Mouse (Mus musculus): ENCODE results near the gene Dnal4.
A peak's percentile ranks its signal among the peaks of the same experiment; 100 is the strongest.

Dnal4 gene

GRCm38 (mm10) chr15:79800701-79801100 lies 23.1 kb upstream of the Dnal4 start:
- DNase-seq (ENCODE audit: low spot score): no peak

- DNase-seq (ENCODE audit: low spot score): no peak
Measured at GRCm38 (mm10) chr15:79798591-79798990, 20.9 kb upstream of the Dnal4 start.

GRCm38 (mm10) chr15:79797680-79798079 lies 20.0 kb upstream of the Dnal4 start:
- DNase-seq (ENCODE audit: low spot score): no peak

GRCm38 (mm10) chr15:79797096-79797495 lies 19.4 kb upstream of the Dnal4 start:
- no peak for DNase-seq (ENCODE audit: low spot score)

DNA sequence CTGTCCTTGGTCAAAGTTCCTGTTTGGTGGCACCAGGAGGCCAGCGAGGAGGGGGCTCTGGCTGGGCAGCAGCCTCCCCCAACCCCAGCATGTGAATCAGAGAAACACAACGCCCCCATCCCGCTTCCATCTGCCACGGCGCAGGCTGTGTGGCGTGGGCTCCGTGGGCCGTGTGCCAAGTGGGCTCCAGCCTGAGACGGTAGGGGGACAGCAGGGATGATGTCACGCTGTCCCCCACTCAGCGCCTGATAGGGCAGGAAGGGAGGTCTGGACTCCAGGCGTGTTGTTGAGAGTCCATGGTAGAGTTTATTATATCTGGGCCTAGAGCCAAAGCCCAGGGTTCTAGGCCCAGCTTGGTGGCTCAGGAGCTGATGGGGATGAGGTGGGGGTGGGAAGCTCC lies 18.6 kb upstream of the Dnal4 start:
- no peak for DNase-seq (ENCODE audit: low spot score)

DNA sequence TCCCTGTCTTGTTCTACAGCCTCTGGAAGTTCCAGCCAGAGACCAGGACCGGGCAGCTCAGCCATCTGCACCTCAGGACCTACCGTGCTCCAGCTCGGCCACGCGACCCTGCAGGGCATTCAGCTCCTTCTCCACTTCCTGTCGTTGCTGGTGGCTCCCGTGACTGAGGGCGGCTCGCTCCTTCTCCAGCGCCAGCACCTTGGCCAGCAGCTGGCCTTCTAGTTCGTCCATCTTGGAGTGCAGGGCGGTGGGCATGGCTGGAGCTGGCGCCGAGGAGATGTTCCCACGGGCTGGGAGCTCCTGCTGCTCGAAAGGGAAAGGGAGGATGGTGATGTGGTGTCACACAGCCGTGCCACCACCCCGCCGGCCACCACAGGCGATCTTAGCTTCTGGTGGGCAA lies 16.5 kb upstream of the Dnal4 start:
- DNase-seq (ENCODE audit: low spot score): no peak

DNA sequence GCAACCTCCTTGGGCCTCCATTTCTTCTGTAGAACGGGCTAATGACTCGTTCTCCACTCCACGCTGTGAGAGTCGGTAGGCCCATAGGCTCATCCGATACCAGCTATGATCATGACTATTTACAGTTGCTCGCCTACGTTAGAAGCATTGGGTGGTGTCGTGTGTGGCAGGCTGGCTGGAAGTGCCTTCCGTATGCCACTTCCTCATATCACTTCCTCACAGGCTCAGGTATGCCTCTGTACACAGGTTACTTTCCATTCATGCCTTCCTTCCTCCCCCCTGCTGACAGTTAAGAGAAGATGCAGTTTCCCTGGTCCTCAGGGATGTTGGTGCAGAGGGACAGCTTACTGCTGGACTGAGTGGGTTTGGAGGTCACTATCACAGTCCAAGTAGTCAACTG lies 15.4 kb upstream of the Dnal4 start:
- no peak for DNase-seq (ENCODE audit: low spot score)

- no peak for DNase-seq (ENCODE audit: low spot score)
Measured at GRCm38 (mm10) chr15:79792455-79792854, 14.8 kb upstream of the Dnal4 start.

DNA sequence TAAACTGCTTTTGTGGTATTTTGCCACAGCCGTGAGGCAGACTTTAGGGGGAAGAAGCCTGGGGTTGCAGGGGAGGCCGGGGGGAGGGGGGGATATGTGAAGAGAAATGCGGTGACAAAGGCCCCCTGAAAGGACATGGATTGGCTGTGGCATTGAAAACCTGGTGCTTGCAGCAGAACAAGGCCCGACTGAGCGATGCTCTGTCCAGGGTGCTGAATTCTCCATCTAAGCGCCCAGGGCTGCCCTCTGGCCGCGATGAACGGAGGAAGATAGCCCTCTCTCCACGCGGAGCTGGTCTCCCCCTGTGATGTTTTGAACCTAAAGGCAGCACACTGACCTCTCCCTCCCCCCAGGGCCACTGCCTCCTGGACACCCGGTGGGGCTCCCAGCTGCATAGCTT lies 13.9 kb upstream of the Dnal4 start:
- no peak for DNase-seq (ENCODE audit: low spot score)

GRCm38 (mm10) chr15:79790905-79791304 lies 13.3 kb upstream of the Dnal4 start:
- no peak for DNase-seq (ENCODE audit: low spot score)

DNA sequence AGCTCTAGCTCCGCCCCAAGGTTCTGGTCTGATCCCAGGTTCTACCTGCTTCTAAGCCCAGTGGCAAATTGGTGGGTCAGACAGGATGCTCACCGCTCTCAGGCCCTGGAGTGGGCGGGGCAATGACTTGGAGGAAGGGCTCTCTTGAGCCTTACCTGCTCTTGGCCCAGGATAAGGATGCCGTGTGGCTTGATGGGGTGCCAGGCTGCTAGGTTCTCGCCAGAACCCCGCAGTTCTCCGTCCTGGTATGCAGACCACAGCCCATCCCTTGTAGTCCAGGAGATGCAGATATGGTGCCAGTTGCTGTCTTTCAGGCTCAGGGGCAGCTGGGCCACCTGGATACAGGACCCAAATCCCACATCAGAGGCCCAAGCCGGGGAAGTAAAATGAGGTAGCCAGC lies 12.5 kb upstream of the Dnal4 start:
- no peak for DNase-seq (ENCODE audit: low spot score)

- no peak for DNase-seq (ENCODE audit: low spot score)
Measured at GRCm38 (mm10) chr15:79787815-79788214, 10.2 kb upstream of the Dnal4 start.

DNA sequence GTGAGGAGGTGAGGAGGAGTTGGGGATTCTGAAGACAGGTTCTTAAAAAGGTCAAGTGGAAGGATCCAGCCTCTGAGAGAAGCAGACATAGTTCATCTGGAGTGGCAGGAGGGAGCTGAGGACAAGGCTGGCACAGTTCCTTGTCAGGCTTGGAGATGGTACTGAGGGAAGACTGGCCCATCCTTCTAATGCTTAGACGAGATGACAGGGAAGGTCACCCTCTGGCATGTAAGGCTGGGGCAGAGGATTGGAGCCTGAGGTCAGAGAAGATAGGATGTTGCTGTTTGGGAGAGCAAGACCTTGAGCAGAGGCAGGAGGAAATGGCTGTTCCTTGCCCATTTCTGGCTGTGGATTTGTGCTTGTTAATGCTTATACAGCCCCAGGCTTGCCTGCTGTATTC lies 7.4 kb upstream of the Dnal4 start:
- DNase-seq (ENCODE audit: low spot score): no peak

GRCm38 (mm10) chr15:79775662-79776061 lies 2.0 kb downstream of the Dnal4 start:
- DNase-seq (ENCODE audit: low spot score): no peak

DNA sequence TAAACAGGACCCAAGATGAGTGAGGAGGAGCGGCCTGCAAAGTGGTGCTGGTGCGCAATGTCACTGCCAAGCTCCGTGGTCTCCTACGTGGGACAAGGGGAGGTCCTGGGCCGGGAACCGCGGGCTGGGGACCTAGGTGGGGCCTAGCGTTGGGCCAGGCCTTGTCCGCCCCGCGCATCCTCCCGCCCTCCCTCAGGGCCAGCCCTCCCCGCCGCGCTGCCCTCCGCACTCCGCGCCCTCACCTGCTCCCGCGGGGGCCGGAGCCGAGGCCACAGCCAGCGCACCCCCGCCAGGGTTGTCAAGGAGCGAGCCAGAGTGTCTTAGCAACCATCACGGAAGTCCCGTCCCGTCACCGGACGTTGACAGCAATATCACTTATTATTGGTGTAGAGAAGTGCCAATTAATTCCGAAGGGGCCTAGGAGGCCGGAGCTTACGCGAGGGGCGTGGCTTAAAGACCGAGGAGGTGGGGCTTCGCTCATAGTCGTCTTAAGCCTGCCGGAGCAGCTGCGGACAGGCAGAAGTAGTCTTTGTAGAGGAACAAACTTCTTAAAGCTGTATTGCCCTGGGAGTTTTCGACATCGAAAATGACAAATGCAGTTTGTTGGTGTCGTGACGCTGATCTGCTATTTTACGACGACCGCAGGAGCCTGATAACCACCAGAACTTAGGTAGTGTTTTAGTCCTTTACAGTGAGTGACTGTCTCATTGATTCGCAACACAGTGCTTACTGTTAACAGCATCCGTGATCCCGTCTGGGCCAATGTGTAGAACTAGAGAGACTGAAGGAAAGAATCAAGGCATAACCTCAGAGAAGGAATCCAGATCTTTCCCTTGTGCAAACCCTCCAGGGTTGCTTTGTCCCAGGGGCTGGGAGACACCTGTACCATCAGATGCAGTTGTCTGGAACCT lies 3.3 kb downstream of the Dnal4 start:
- peak; percentile 100 for DNase-seq (ENCODE audit: low spot score)

DNA sequence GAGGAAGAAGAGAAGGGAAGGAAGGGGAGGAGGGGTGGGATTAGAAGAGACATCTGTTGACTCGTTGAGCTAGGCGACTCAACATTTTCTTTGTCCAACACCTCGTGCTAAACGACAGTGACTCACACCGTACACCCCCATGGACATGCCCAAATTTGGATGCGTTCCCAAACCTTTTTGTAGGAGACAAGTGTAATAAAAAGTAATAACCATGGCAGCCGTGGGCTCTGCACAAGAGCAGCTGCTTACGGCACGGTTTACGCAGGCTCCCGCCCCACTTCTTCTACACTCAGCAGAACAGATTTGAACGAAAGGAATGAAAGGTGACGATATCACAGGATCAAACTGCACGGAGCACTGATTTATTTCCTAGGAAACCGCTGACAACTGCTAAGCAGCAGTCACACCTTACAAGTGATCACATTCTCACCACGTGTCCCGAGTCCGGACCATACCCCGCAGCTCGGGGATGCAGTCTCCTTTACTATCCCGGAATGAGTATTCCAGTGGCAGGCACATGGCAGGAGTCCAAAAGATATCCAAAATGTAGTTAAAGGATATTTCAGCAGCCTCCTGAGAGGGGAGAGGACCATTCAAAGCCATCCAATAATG lies 6.9 kb downstream of the Dnal4 start:
- DNase-seq (ENCODE audit: low spot score): peak; percentile 85

DNA sequence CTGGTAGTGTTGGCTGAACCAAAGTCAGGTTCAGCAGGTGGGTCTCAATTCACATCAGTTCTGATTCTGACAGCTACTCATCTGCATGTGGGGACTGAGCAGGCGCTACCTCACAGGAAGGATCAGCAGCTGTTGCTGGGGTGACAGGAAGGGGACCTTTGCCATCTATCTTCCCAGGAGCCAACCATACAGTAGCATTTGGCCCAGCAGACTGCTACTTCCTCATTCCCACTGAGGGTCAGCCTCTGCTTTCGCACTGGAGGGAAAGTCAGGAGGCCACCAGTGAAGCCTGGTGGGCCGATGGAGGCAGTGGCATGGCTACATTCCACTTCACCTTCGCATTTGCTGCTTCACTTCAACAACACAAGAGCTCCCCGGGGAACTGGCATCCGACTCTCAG lies 9.3 kb downstream of the Dnal4 start:
- DNase-seq (ENCODE audit: low spot score): no peak

- DNase-seq (ENCODE audit: low spot score): no peak
Measured at GRCm38 (mm10) chr15:79767327-79767961, 10.2 kb downstream of the Dnal4 start.

- no peak for DNase-seq (ENCODE audit: low spot score)
Measured at GRCm38 (mm10) chr15:79766586-79767071, 11.0 kb downstream of the Dnal4 start.

GRCm38 (mm10) chr15:79766168-79766567 lies 11.5 kb downstream of the Dnal4 start:
- DNase-seq (ENCODE audit: low spot score): no peak

DNA sequence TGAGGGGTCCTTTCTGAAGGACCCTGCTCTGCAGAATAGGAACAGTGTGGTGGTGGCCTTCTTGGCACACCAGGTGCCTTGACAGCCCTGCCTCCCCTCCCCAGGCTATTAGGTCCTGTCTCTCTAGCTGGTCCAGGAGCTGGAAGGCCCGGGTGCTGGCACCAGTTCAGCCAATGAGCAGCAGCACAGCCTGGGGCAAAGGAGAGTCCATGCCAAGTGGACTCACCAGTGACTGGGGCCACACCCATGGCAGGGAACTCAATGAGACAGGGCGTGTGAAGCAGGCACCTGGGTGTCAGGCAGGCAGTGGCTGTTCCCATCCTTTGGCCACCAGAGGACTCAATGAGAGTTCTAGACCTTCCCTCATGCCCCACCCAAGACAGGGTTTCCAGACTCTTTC lies 12.3 kb downstream of the Dnal4 start:
- peak; percentile 60 for DNase-seq (ENCODE audit: low spot score)

DNA sequence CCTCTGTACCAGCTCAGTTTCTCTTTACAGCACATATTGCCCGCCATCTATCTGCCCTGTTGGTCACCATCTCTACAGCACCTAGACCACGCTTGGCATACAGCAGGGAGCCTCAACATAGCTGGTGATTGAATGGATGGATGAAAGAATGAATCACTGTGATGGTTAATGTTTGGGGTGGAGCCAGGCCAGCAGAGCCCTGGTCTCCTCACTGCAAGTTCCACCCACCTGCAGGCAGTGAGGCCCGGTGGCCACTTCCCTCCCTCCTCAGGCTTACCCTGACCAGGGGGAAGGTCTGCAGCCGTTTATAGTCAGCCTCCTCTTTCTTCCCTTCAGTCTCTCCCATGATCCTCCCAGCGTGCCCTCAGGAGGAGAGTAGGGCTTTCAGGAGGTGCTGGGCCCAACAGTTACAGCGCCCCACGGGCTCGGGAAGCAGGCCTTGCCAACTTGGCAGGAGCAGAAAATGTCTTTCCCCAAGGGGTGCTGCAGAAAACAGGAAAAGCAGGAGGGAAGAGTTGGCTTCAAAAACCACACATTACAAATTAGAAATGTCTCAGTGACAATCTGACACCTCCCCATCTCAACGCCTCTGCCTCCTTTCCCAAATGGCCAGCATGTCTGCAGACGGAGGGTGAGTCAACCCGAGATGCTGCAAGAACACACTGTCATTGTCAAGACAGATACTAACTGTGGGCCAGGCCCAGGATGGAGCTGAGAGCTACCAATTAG lies 12.9 kb downstream of the Dnal4 start:
- peak; percentile 66 for DNase-seq (ENCODE audit: low spot score)

Measured in MN1 (cell line).